Mouse (Mus musculus) brain, adult 2 months (tissue): Measurements from ENCODE around the gene Mafk.
"Not testable (repeated sequence)": the region's sequence is repeated elsewhere in the genome, so short reads cannot be mapped to it uniquely, and the experiment has no call there.

Experiments
- DNase-seq: peaks from one replicate; pipeline ENCODE4 v3.0.0; 2011; ENCODE audit warnings: low read depth, low spot score

The Mafk gene

GRCm38 (mm10) chr5:139791227-139792158 is at the start of gene Mafk:
Gene Mafk, plus strand, starts transcription at chr5:139791513.
- DNase-seq: peak; percentile 92

- DNase-seq: not testable (repeated sequence)
Observed at GRCm38 (mm10) chr5:139742640-139743039, 48.7 kb upstream of the Mafk start.

DNA sequence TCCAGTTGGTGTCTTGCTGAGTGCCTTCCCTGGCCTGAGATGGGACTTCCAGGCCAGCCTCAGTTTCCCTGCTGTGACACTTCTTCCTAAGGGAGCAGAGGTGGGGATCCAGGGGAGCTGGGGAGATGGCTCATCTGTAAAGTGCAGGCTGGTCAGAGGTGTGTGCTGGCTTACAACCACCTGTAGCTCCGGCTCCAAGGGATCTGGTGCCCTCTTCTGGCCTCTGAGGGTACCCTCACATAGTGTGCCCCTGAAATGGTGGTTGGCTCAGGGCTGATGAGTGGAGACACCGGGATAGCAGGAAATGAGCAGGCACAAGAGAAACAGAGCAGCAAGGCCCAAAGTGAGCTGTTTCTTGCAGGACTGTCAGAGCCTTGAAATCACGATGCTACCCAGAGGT is 45.5 kb upstream of the Mafk start:
- DNase-seq: peak; percentile 70

DNA sequence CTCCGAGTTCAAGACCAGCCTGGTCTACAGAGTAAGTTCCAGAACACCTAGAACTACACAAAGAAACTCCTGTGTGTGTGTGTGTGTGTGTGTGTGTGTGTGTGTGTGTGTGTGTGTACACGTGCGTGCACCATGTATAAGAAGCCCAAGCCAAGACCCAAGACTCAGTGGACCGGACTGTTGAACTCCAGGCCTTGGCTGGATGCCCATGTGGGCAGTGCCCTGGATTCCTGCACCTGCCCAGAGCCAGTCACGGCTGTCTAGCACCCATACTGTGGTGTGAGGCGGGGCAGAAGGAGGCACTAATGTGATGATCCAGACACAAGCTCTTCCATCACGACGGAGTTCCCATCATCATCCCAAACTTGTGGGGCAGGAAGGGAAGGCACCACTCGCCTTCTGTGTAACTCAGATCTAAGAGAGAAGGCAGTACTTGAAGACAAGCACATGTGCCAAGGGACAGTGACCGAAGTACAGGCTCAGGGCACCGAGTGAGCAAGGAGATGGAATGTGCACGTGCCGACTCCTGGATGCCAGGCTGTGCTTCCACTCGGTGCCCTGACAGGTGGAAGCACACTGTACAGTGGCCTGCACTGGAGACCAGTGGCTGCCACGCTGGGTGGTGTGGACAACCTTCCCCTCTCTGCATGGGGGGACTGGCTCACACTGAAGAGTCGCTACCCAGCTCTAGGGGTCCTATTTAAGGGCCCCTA is 41.7 kb upstream of the Mafk start:
- DNase-seq: no peak

- DNase-seq: peak; percentile 58
Observed at GRCm38 (mm10) chr5:139750535-139750934, 40.8 kb upstream of the Mafk start.

- peak; percentile 76 for DNase-seq
Observed at GRCm38 (mm10) chr5:139754753-139755152, 36.6 kb upstream of the Mafk start.

DNA sequence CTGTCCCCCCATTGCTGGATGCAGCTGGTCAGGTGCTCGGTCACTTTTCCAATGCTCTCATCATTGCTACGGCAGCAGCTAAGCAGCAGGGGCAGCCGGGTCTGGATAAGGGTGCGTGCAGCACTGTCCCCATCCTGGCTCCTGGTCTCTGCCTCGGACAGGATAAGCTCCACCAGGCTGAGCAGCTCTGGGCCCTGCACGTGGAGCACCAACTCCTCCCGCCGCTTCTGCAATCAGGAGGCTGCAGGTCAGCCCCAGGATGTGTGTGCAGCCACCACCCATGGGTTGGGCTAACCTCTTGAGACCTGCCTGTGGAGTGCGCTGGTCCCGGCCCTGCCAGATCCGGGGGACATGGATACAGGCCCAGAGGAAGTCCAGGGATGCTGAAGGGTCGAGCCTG is 35.2 kb upstream of the Mafk start:
- DNase-seq: no peak

- DNase-seq: no peak
Observed at GRCm38 (mm10) chr5:139756586-139756985, 34.7 kb upstream of the Mafk start.

DNA sequence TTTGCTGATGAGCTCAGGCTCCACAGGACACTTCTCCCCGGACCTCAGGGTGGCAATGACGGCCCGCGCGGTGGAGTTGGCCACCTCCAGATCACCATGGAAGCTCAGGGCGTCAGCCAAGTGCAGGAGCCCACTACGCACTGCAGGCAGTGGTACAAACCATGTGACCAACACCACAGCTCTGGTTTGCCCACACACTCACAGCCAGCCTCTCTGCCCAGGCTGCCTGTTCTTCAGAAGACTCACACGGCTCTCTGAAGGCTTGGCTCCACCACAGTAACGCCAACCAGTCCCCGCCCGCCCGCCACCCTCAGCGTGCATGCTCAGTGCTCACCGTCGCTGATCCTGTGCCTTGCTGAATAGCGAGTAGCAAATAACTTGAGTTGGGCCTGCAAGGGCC is 33.2 kb upstream of the Mafk start:
- DNase-seq: peak; percentile 88

DNA sequence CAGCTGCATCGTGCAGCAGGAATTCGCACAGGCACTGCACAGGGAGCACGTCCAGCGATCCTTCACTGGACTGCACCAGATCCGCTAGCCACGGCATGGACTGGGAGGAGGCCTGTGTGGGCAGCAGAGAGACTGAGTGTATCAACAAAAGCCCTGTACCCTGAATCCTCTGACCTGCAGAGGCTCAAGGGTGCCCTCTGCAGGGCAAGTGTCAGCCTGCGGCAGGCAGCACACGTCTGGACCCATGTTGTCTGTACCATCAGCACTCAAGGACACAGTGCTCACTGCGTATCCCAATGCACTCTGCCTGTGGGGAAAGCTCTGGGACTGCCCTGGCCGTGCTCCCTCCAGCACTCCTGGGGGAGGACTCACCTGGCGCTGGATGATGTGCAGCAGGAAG is 27.0 kb upstream of the Mafk start:
- DNase-seq: no peak

DNA sequence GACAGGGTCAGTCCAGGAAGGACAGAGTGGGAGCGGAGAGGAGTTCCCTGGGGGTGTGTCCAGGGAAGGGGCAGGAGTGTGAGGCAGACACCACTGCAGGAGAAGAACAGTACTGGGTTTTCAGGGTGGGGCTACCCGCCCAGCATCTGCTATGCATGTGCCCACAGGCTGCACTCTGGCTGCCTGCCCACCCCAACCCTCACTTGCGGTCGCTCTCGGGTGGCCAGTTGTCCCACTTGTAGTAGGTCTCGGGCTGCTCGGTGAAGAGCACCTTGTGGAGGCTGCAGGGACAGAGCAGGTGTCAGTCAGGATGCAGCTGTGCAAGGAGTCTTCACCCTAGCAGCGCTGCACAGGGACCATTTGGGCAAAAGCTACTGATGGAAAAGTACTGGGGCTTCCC is 23.1 kb upstream of the Mafk start:
- DNase-seq: no peak

DNA sequence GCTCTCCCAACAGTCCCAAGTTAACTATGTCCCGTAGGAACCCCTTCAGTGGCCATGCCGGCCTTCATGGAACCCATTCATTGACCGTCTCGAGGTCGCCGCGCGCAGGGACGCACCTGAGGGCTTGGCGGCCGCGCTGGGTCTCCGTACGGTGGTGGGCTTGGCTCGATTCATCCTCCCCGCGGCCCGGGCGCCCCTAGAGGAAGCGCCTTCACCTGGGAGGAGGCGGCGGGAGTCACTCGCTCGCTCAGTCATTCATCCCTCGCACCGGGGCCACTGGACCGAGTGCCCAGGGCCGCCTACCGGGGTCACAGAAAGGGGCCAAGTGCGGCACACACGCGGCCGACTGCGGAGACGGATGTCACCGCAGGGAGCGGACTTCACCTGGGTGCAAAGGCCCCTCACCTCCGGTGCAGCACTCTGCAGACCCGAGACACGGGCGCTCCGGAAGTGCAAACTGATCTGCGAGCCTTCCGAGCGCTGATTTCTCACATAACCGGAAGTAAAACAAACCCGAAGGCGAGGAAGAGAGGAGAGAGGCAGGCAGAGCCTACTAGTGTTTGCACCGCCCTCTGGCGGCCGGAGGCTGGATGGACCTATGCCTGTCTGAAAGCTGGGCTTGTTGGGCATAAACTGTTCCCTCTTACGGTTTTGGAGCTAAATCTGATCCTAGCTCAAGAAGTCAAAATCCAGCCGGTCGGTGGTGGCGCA is 15.9 kb upstream of the Mafk start, which contains the start of gene Ints1:
Gene Ints1 (minus strand): TSS at position 459 of the 711 bp plus-strand sequence.
- DNase-seq: peak; percentile 98

- DNase-seq: no peak
Observed at GRCm38 (mm10) chr5:139776966-139777365, 14.3 kb upstream of the Mafk start.

GRCm38 (mm10) chr5:139781406-139781805 is 9.9 kb upstream of the Mafk start:
- DNase-seq: no peak

- DNase-seq: no peak
Observed at GRCm38 (mm10) chr5:139789466-139789865, 1.8 kb upstream of the Mafk start.

DNA sequence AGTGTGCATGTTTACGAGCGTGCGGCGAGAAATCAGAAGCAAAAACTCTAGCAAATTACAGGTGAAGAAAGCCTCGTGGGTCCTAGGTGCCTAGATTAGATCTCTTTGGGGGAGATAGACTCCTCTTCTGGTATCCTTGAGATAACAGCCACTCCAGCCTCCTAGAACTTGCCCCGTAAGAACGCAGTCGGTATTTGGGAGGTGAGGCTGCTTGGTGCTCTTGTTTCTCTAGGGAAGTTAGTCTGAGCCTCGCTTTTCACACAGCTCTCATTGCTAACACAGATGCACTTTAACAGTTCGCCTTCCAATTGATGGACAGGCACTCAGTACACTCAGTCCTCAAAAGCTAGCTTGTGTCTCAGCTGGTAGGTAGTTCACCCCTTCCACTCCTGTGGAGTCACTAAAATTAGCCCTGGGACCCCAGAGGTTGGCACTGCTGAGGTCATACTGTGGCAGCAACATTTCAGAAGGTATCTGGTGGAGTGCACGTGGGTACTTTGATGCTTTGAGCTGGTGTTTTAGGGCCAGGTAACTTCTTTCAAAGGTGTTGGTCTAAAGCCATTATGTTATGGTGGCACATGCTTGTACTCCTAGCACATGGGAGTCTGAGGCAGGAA is 954 bp downstream of the Mafk start:
- DNase-seq: no peak

- DNase-seq: no peak
Observed at GRCm38 (mm10) chr5:139792966-139793337, 1.6 kb downstream of the Mafk start.

- no peak for DNase-seq
Observed at GRCm38 (mm10) chr5:139793338-139794089, 2.2 kb downstream of the Mafk start.

GRCm38 (mm10) chr5:139794137-139794536 is 2.8 kb downstream of the Mafk start:
- DNase-seq: no peak

GRCm38 (mm10) chr5:139794938-139795337 is 3.6 kb downstream of the Mafk start:
- no peak for DNase-seq
